Mouse (Mus musculus) lung, postnatal 14 days (tissue): ENCODE results near the gene Zfp28.
A peak's percentile ranks its signal among the peaks of the same experiment; 100 is the strongest.

ENCODE experiments used
- DNase-seq: peaks from one replicate; pipeline ENCODE4 v3.0.0; 2021

The Zfp28 gene

GRCm38 (mm10) chr7:6410043-6410442 is 26.9 kb downstream of the Zfp28 start, which contains the start of gene Gm20715:
Gene Gm20715, plus strand, starts transcription at chr7:6410277.
- DNase-seq: peak; percentile 98

GRCm38 (mm10) chr7:6414626-6415441 is 31.7 kb downstream of the Zfp28 start:
- no peak for DNase-seq

GRCm38 (mm10) chr7:6415442-6415787 is 32.3 kb downstream of the Zfp28 start:
- DNase-seq: no peak

- DNase-seq: no peak
Observed at GRCm38 (mm10) chr7:6419894-6420293, 36.8 kb downstream of the Zfp28 start.

- DNase-seq: no peak
Observed at GRCm38 (mm10) chr7:6429381-6429780, 46.3 kb downstream of the Zfp28 start.

GRCm38 (mm10) chr7:6430342-6430741 is 47.2 kb downstream of the Zfp28 start:
- DNase-seq: peak; percentile 40

GRCm38 (mm10) chr7:6438388-6438787 is 55.3 kb downstream of the Zfp28 start, which contains the start of gene Olfr1344:
Gene Olfr1344, plus strand, starts transcription at chr7:6438688.
- no peak for DNase-seq

- DNase-seq: no peak
Observed at GRCm38 (mm10) chr7:6441173-6441572, 58.1 kb downstream of the Zfp28 start.
